Mouse (Mus musculus): Measurements from ENCODE around the gene Fan1.

The Fan1 gene

DNA sequence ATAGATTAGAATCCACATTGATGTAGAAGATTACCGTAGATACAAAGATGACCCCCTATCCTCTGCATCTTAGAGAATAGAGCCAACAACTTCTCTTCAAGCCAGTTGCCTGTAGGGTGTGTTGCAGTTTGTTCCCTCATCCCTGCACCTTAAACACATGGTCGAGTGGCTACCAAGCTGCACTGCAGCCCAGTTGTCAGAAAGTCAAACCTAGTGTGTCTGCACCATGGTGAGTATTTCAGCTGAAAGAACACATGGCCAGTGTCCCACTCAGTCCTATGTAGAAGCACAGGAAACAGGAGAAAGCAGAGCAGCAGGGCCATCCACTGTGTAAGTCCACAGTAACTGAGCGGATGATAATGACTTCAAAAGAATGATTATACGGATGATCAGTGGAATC, 46.4 kb downstream of the Fan1 start:
- DNase-seq: no peak

- peak; percentile 79 for DNase-seq
Observed at GRCm38 (mm10) chr7:64326892-64327291, 47.0 kb downstream of the Fan1 start.

DNA sequence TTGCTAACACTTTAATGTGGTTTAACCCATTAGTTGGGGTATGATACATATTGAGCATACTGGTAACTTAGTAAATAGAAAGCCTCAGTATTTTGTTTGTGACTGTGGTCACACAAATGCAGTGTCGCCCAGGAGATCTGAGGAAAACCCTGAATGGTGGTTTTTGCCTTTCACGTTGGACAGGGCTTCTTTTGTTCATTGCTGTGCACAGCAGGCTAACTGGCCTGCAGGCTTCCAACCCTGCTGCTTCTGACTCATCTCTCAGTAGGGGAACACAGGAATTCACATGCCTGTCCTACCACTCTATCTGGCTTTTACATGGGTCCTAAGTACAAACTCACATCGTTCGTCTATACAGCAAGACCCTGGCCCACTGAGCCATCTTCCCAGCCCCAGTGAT, 52.2 kb downstream of the Fan1 start:
- DNase-seq: no peak

DNA sequence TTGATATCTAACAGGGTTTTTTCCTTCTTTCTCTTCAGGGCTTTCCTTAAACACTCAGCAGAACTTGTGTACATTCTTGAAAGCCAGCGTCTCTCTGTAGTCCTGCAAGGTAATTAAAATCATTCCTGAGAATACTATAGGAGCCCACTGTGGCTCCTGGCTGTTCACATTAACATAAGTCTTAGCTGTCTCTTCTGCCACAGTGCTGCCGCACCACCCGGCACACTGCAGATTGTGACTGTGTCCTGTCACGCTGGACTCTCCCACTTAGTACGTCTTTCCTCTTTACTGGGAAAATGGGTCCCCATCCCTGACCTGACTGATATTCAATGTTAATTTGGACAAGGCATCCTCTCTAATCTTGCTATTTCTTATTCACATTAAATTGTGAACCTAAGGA, 52.8 kb downstream of the Fan1 start:
- DNase-seq: no peak

- DNase-seq: no peak
Observed at GRCm38 (mm10) chr7:64312811-64313210, 61.1 kb downstream of the Fan1 start.

- DNase-seq: no peak
Observed at GRCm38 (mm10) chr7:64310756-64311155, 63.1 kb downstream of the Fan1 start.

- no peak for DNase-seq
Observed at GRCm38 (mm10) chr7:64310241-64310640, 63.7 kb downstream of the Fan1 start.

All from cerebellum, adult 9-10 months (tissue).